Mouse (Mus musculus) left cerebral cortex, postnatal 25 days (tissue): ENCODE measurements around the gene Babam1. TPM values are rescaled to one million over a fixed set of nuclear protein-coding genes. Genes with fewer than 3 reads are reported as not detected.
A peak's percentile ranks its signal among the peaks of the same experiment; 100 is the strongest.

ENCODE experiments used
- DNase-seq, 2 experiments: peaks; one replicate each; pipeline ENCODE4 v3.0.0; 2022; ENCODE audit warnings: low spot score in 2 of 2, mixed read lengths in 1 of 2
- intact Hi-C: fragments of 180-260 bp; cut with DNase I; formaldehyde crosslinking; loops from one replicate; pipeline ENCODE4 v1.15.1; 2025
- total RNA-seq, 2 experiments: library from RNA; stranded (reverse); gene quantifications; 2 replicates each; pipeline ENCODE4 v1.2.3; 2021

Babam1 gene
- total RNA-seq, 2 experiments from 2014 or later: 111 to 117 TPM

GRCm38 (mm10) chr8:71380178-71381171, 16.2 kb upstream of the Babam1 start:
- intact Hi-C loops: loop anchor here (5.0 kb wide), 1 partner anchor 82 kb away; the partner anchor contains the start of genes Abhd8 and Mrpl34
- DNase-seq: no peak

- intact Hi-C loops: loop anchor here (5.0 kb wide), 1 partner anchor 81 kb away; the partner anchor contains the start of genes Abhd8 and Mrpl34
- peak in 1 of 2 experiments; percentile 64 for DNase-seq
Measured at GRCm38 (mm10) chr8:71381421-71381970, 15.2 kb upstream of the Babam1 start, which contains the start of gene Nr2f6. Gene Nr2f6 (minus strand): TSS chr8:71381960.

- intact Hi-C loops: loop anchor here (5.0 kb wide), 1 partner anchor 80 kb away; the partner anchor contains the start of genes Abhd8 and Mrpl34
- peak; percentile 71 to 79 for DNase-seq
Measured at GRCm38 (mm10) chr8:71381971-71382961, 14.4 kb upstream of the Babam1 start.

- intact Hi-C loops: loop anchor here (5.0 kb wide), 1 partner anchor 79 kb away; the partner anchor contains the start of genes Abhd8 and Mrpl34
- no peak for DNase-seq
Measured at GRCm38 (mm10) chr8:71383396-71383795, 13.3 kb upstream of the Babam1 start.

GRCm38 (mm10) chr8:71383860-71384259, 12.8 kb upstream of the Babam1 start:
- intact Hi-C loops: loop anchor here (5.0 kb wide), 1 partner anchor 78 kb away; the partner anchor contains the start of genes Abhd8 and Mrpl34
- DNase-seq: no peak

GRCm38 (mm10) chr8:71385212-71385835, 11.3 kb upstream of the Babam1 start:
- intact Hi-C loops: no loop called here

GRCm38 (mm10) chr8:71388267-71388666, 8.4 kb upstream of the Babam1 start:
- intact Hi-C loops: no loop called here
- DNase-seq: no peak

More at GRCm38 (mm10) chr8:71385212-71385835, 11.3 kb upstream of the Babam1 start:
- no peak for DNase-seq

GRCm38 (mm10) chr8:71391696-71392095, 5.0 kb upstream of the Babam1 start:
- no peak for DNase-seq
- intact Hi-C loops: no loop called here

GRCm38 (mm10) chr8:71392391-71392790, 4.3 kb upstream of the Babam1 start:
- DNase-seq: no peak
- intact Hi-C loops: no loop called here

- no peak for DNase-seq
Measured at GRCm38 (mm10) chr8:71392871-71393270, 3.8 kb upstream of the Babam1 start.

GRCm38 (mm10) chr8:71394481-71394880, 2.2 kb upstream of the Babam1 start:
- intact Hi-C loops: no loop called here
- no peak for DNase-seq

More at GRCm38 (mm10) chr8:71392871-71393270, 3.8 kb upstream of the Babam1 start:
- intact Hi-C loops: no loop called here

GRCm38 (mm10) chr8:71395071-71395470, 1.6 kb upstream of the Babam1 start:
- intact Hi-C loops: no loop called here
- no peak for DNase-seq

- intact Hi-C loops: loop anchor here (2.0 kb wide), 1 partner anchor 25 kb away; the partner anchor contains the start of gene Ocel1
- DNase-seq: no peak
Measured at GRCm38 (mm10) chr8:71395629-71396028, 1.0 kb upstream of the Babam1 start, which contains the start of gene Ushbp1. Gene Ushbp1 (minus strand): TSS chr8:71395802.

- intact Hi-C loops: loop anchor here (2.0 kb wide), 1 partner anchor 27 kb away; the partner anchor contains the start of gene Ocel1
- DNase-seq: no peak
Measured at GRCm38 (mm10) chr8:71397701-71398100, 1.0 kb downstream of the Babam1 start.

- intact Hi-C loops: no loop called here
- no peak for DNase-seq
Measured at GRCm38 (mm10) chr8:71400826-71401225, 4.2 kb downstream of the Babam1 start.

- no peak for DNase-seq
Measured at GRCm38 (mm10) chr8:71401454-71401853, 4.8 kb downstream of the Babam1 start.

GRCm38 (mm10) chr8:71402446-71402964, 5.8 kb downstream of the Babam1 start:
- no peak for DNase-seq

More at GRCm38 (mm10) chr8:71401454-71401853, 4.8 kb downstream of the Babam1 start:
- intact Hi-C loops: no loop called here

More at GRCm38 (mm10) chr8:71402446-71402964, 5.8 kb downstream of the Babam1 start:
- intact Hi-C loops: no loop called here
